Mouse (Mus musculus) liver, embryonic 11.5 days (tissue): ENCODE data around the gene Jmjd1c. TPM values are rescaled to one million over a fixed set of nuclear protein-coding genes. Genes with fewer than 3 reads are reported as not detected.

Experiments used
- ATAC-seq: fragments of 200-750 bp; cut with Nextera tagmentation; replicated peaks from 2 replicates; pipeline ENCODE4 v1.8.0; 2017; ENCODE audit warnings: moderate number of reproducible peaks, mild to moderate bottlenecking, moderate TSS enrichment, moderate library complexity; ENCODE audit not compliant: low FRiP score
- DNase-seq: peaks from one replicate; pipeline ENCODE4 v3.0.0-alpha.2; 2017; ENCODE audit warnings: low spot score
- H3K27ac ChIP-seq: fragments of 300-500 bp; sonication (generic); 2 replicates; pipeline ENCODE4 v1.5.1; 2014; ENCODE audit warnings: mild to moderate bottlenecking, low read depth, low read length, control low read depth
- H3K27me3 ChIP-seq: fragments of 300-500 bp; sonication (generic); replicated peaks from 2 replicates; pipeline ENCODE4 v1.6.1; 2014; ENCODE audit warnings: low read length, mixed read lengths; ENCODE audit not compliant: control insufficient read depth, insufficient read depth
- H3K36me3 ChIP-seq: fragments of 300-500 bp; sonication (generic); 2 replicates; pipeline ENCODE4 v1.6.1; 2014; ENCODE audit warnings: mild to moderate bottlenecking, low read length, moderate library complexity, mixed read lengths; ENCODE audit not compliant: control insufficient read depth, insufficient read depth
- H3K4me1 ChIP-seq: fragments of 300-500 bp; sonication (generic); replicated peaks from 2 replicates; pipeline ENCODE4 v1.6.1; 2014; ENCODE audit warnings: low read length, mixed read lengths; ENCODE audit not compliant: control insufficient read depth, insufficient read depth
- H3K4me2 ChIP-seq: fragments of 300-500 bp; sonication (generic); 2 replicates; pipeline ENCODE4 v1.6.1; 2014; ENCODE audit warnings: mild to moderate bottlenecking, control low read depth, moderate library complexity
- H3K4me3 ChIP-seq: fragments of 300-500 bp; sonication (generic); 2 replicates; pipeline ENCODE4 v1.5.1; 2014; ENCODE audit warnings: low read depth, low read length, control low read depth
- H3K9ac ChIP-seq: fragments of 300-500 bp; sonication (generic); 2 replicates; pipeline ENCODE4 v1.6.1; 2014; ENCODE audit warnings: low read depth, low read length, control low read depth
- H3K9me3 ChIP-seq: fragments of 300-500 bp; sonication (generic); 2 replicates; pipeline ENCODE4 v1.6.1; 2016; ENCODE audit warnings: low read length, inconsistent platforms, mixed read lengths; ENCODE audit not compliant: control insufficient read depth
- WGBS: fragments of 180-500 bp; shearing (Covaris S2); extraction: QIAGEN DNeasy Blood & Tissue Kit; methylation state at CpG from one replicate; pipeline ENCODE4 v1.1.7; 2014; 5-methylcytosine and 5-hydroxymethylcytosine counted together
- polyA plus RNA-seq: library from polyadenylated mRNA; unstranded; fragments of >200 nt; fragmentation: Nextera tagmentation; extraction: Ambion mirVana; gene quantifications from 2 replicates; pipeline ENCODE4 v1.2.1, GENCODE M21; 2014

Jmjd1c gene
- polyA plus RNA-seq, 1 experiment from 2014 or later, result 31.6 TPM

DNA sequence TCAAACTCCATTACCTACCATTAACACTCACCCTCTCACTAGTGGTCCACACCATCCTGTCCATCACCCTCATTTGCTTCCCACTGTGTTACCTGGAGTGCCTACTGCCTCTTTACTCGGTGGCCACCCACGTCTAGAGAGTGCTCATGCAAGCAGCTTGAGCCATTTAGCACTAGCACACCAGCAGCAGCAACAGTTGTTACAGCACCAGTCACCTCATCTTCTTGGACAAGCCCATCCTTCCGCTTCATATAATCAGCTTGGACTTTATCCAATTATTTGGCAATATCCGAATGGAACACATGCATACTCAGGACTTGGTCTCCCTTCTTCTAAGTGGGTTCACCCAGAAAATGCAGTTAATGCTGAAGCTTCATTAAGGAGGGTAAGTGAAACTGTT lies 124.3 kb downstream of the Jmjd1c start:
- ATAC-seq, result no peak
- DNase-seq, result no peak
- 87% methylated on average over 4 of the region's 4 CpGs for WGBS

DNA sequence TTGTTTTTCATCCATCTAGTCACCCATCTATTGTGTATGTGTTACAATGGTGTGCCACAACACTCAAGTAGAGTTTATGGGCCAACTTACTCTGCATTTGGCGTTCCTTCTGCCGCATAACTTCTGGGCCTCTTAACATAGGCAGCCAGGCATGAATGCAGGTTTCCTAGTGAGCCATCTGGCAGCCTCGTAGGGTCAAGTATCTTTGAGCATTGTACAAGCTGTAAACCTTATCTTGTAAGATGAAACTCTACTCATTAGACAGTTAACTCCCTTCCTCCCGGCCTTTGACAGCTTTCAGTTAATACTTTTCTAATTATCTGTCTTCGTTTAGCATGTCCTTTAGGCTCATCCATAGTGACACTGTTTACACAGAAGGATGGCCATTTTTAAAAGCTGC lies 125.4 kb downstream of the Jmjd1c start:
- WGBS, result 56% methylated on average over 5 of the region's 5 CpGs
- Histone ChIP-seq H3K27me3 (no peaks in the 10 kb centered on the region), H3K4me2 (no peak overlapping the region), H3K9ac (no peak overlapping the region), H3K4me1 (no peaks in the 10 kb centered on the region), H3K4me3 (no peak overlapping the region), H3K27ac (no peak overlapping the region), H3K36me3 (peaks cover 30% of the 10 kb centered on the region), H3K9me3 (no peaks in the 10 kb centered on the region)
- DNase-seq (no peak), ATAC-seq (no peak)

More for the DNA sequence above, 124.3 kb downstream of the Jmjd1c start:
- H3K4me2 ChIP-seq, result no peak overlapping the region
- H3K27ac ChIP-seq, result no peak overlapping the region
- no peak overlapping the region for H3K4me3 ChIP-seq
- no peaks in the 10 kb centered on the region for H3K9me3 ChIP-seq
- H3K36me3 ChIP-seq, result peaks cover 26% of the 10 kb centered on the region
- H3K9ac ChIP-seq, result no peak overlapping the region
- no peaks in the 10 kb centered on the region for H3K4me1 ChIP-seq
- no peaks in the 10 kb centered on the region for H3K27me3 ChIP-seq

DNA sequence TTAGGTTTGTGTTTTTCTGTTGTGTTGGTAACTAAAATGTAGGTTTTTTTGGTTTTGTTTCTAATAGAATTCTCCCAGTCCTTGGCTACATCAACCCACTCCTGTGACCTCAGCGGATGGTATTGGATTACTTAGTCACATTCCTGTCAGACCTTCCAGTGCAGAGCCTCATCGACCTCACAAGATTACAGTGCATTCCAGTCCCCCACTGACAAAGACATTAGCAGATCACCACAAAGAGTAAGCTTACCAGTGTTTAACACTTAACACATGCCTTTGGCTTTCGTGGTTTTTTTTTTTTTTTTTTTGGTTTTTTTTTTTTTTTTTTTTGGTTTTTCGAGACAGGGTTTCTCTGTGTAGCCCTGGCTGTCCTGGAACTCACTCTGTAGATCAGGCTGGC lies 128.0 kb downstream of the Jmjd1c start:
- Histone ChIP-seq H3K4me3 (no peak overlapping the region), H3K36me3 (peaks cover 30% of the 10 kb centered on the region), H3K27me3 (no peaks in the 10 kb centered on the region), H3K27ac (no peak overlapping the region), H3K9ac (no peak overlapping the region), H3K4me1 (no peaks in the 10 kb centered on the region), H3K9me3 (no peaks in the 10 kb centered on the region), H3K4me2 (no peak overlapping the region)
- ATAC-seq, result no peak
- 69% methylated on average over 3 of the region's 4 CpGs for WGBS
- no peak for DNase-seq

DNA sequence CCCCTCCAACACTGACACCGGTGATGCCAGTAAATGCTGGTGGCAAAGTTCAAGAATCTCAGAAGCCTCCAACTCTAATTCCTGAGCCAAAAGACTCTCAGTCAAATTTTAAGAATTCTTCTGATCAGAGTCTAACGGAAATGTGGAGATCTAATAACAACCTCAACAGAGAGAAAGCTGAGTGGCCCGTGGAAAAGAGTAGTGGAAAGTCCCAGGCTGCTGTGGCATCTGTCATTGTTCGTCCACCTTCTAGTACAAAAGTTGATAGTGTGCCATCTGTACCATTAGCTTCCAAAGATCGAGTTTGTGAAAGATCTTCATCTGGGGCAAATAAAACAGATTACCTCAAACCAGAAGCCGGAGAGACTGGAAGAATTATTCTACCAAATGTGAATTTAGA lies 129.6 kb downstream of the Jmjd1c start:
- 90% methylated on average over 6 of the region's 6 CpGs for WGBS
- no peaks in the 10 kb centered on the region for H3K27me3 ChIP-seq
- H3K4me3 ChIP-seq, result no peak overlapping the region
- no peak for ATAC-seq
- DNase-seq, result no peak
- H3K9ac ChIP-seq, result no peak overlapping the region
- H3K4me2 ChIP-seq, result no peak overlapping the region
- no peaks in the 10 kb centered on the region for H3K4me1 ChIP-seq
- peaks cover 19% of the 10 kb centered on the region for H3K36me3 ChIP-seq
- H3K9me3 ChIP-seq, result no peaks in the 10 kb centered on the region
- no peak overlapping the region for H3K27ac ChIP-seq

DNA sequence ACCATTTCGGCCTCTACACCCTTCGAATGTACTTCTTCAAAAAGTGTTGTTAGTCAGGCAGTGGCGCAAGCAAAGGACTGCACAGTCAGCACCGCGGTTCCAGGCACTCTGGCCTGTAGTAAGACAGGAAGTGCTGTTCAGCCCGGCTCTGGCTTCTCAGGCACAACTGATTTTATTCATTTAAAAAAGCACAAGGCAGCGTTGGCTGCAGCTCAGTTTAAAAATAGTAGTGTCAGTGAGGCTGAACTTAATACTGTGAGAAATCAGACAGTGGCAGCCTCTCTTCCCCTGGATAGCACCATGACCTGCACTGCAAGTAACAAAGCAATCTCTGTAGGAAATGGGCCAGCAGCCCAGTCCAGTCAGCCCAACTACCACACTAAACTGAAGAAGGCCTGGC lies 130.2 kb downstream of the Jmjd1c start:
- Histone ChIP-seq H3K4me1 (no peaks in the 10 kb centered on the region), H3K27me3 (no peaks in the 10 kb centered on the region), H3K9ac (no peak overlapping the region), H3K4me2 (no peak overlapping the region), H3K36me3 (peaks cover 19% of the 10 kb centered on the region), H3K27ac (no peak overlapping the region), H3K4me3 (no peak overlapping the region), H3K9me3 (no peaks in the 10 kb centered on the region)
- ATAC-seq, result no peak
- WGBS, result 65% methylated on average over 7 of the region's 7 CpGs
- no peak for DNase-seq

DNA sequence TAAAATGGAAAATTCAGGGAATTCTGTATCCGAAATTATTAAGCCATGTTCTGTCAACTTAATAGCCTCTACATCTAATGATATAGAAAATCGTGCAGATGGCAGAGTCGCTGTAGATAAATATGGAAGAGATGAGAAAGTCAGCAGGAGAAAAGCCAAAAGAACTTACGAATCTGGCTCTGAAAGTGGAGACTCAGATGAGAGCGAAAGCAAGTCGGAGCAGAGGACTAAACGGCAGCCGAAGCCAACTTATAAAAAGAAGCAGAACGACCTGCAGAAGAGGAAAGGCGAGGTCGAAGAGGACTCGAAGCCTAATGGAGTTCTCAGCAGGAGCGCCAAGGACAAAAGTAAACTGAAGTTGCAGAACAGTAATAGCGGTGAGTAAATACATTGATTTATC lies 130.6 kb downstream of the Jmjd1c start:
- H3K4me1 ChIP-seq, result no peaks in the 10 kb centered on the region
- H3K4me2 ChIP-seq, result no peak overlapping the region
- H3K27ac ChIP-seq, result no peak overlapping the region
- H3K27me3 ChIP-seq, result no peaks in the 10 kb centered on the region
- no peak overlapping the region for H3K4me3 ChIP-seq
- no peak overlapping the region for H3K9ac ChIP-seq
- ATAC-seq (no peak), DNase-seq (no peak)
- WGBS, result 86% methylated on average over 14 of the region's 14 CpGs
- no peaks in the 10 kb centered on the region for H3K9me3 ChIP-seq
- peaks cover 20% of the 10 kb centered on the region for H3K36me3 ChIP-seq

DNA sequence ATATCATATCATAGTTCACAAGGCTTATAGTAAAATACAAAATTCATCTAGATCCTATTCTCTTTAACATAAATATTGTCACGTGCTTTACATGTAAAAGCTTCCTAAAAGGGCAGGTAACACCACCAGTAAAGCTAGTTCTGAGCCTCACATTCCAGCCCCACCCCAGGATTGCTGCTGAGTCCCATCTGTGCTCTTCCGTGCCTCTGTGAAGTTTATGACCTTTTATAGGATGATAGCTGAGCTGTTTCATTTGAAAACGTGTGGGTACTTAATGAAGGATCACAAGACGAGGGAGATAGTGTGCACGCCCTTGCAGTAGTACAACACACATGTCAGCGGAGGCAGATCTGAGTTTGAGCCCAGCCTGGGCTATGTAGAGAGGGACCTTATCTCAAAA lies 134.5 kb downstream of the Jmjd1c start:
- H3K4me2 ChIP-seq, result no peak overlapping the region
- H3K27me3 ChIP-seq, result no peaks in the 10 kb centered on the region
- H3K36me3 ChIP-seq, result peaks cover 22% of the 10 kb centered on the region
- H3K27ac ChIP-seq, result no peak overlapping the region
- no peak overlapping the region for H3K9ac ChIP-seq
- no peaks in the 10 kb centered on the region for H3K4me1 ChIP-seq
- WGBS, result 76% methylated on average over 6 of the region's 6 CpGs
- no peaks in the 10 kb centered on the region for H3K9me3 ChIP-seq
- no peak overlapping the region for H3K4me3 ChIP-seq
- ATAC-seq (no peak), DNase-seq (no peak)

DNA sequence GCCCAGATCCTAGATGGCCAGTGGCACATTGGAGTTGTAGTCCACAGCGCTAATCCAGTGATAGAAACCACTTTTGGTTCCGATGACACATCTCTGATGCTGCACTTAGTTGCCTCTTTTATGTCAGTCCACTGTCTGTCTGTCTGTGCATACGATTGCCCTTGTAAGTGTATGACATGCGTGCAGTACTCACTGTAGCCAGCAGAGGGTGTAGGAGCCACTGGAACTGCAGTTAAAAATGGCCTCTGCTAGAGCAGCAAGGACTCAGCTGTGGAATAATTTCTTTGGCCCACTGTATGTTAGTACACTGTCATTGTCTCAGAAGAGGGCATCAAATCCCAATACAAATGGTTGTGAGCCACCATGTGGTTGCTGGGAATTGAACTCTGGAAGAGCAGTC lies 151.2 kb downstream of the Jmjd1c start:
- no peak overlapping the region for H3K9ac ChIP-seq
- DNase-seq (no peak), ATAC-seq (0 out of 2 replicates have a peak, but pooled peaks have one; percentile 10)
- H3K4me1 ChIP-seq, result no peaks in the 10 kb centered on the region
- H3K36me3 ChIP-seq, result peaks cover 17% of the 10 kb centered on the region
- H3K27ac ChIP-seq, result no peak overlapping the region
- H3K4me2 ChIP-seq, result no peak overlapping the region
- no peak overlapping the region for H3K4me3 ChIP-seq
- H3K27me3 ChIP-seq, result no peaks in the 10 kb centered on the region
- no peaks in the 10 kb centered on the region for H3K9me3 ChIP-seq
- 91% methylated on average over 4 of the region's 4 CpGs for WGBS

DNA sequence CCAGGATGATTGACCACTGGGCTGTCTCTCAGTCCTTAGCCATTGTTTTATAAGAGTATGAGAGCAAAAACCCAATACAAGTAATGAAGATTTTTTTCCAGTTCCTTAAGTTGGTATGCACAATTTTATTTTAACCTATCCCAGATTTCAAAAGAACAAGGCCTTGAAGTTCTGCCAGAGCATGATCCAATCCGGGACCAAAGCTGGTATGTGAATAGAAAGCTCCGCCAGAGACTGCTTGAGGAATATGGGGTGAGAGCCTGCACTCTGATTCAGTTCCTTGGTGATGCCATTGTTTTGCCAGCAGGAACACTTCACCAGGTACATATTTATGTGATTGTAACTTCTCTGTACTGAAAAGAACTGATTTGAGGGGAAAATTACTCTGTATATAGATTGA lies 153.6 kb downstream of the Jmjd1c start:
- ATAC-seq (no peak), DNase-seq (no peak)
- H3K27ac ChIP-seq, result no peak overlapping the region
- H3K27me3 ChIP-seq, result no peaks in the 10 kb centered on the region
- 88% methylated on average over 2 of the region's 2 CpGs for WGBS
- no peak overlapping the region for H3K4me3 ChIP-seq
- H3K4me1 ChIP-seq, result no peaks in the 10 kb centered on the region
- peaks cover 13% of the 10 kb centered on the region for H3K36me3 ChIP-seq
- no peak overlapping the region for H3K9ac ChIP-seq
- H3K9me3 ChIP-seq, result no peaks in the 10 kb centered on the region
- H3K4me2 ChIP-seq, result no peak overlapping the region
